Mouse (Mus musculus) stomach, postnatal 0 days (tissue): ENCODE measurements at regions not wholly inside any gene's neighbourhood (a gene's known extent, or its start where the extent isn't known, plus 50 kb on each side); places are given as distances from the start of the nearest gene placed in this dataset.
"Not testable (repeated sequence)": the region's sequence is repeated elsewhere in the genome, so short reads cannot be mapped to it uniquely, and the experiment has no call there.

Experiments
- CTCF ChIP-seq: IDR thresholded peaks from 2 replicates; pipeline ENCODE4 v1.5.1; 2016; ENCODE audit warnings: antibody characterized with exemption, low read depth, mild to moderate bottlenecking, moderate library complexity
- EP300 ChIP-seq: optimal IDR thresholded peaks from 2 replicates; pipeline ENCODE3; 2016; ENCODE audit warnings: antibody characterized with exemption

DNA sequence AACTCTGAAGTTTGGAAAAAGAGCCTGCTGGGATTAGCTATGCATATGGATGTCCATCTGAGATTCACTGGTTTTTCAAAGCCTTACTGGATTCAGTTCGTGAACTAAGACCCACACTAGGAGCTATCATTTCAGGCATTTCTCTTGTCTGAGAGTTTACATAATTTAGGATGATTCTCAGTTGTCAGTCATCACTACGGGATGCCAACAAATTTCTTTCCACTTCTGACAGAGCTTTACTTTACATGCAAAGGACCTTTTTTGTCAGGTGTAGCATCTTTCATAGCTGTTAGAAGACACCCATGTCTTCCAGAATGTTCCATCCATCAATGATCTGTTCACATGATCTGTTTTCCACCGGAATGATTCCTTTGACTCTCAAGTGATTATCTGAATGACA is 154.4 kb downstream of the Gm31371 start:
- not testable (repeated sequence) for TF ChIP-seq CTCF, EP300
